Mouse (Mus musculus) megakaryocyte-erythroid progenitor cell, adult 5-6 weeks (primary cell): ENCODE results near the gene Abi1. TPM values are rescaled to one million over a fixed set of nuclear protein-coding genes. Genes with fewer than 3 reads are reported as not detected.
A peak's percentile ranks its signal among the peaks of the same experiment; 100 is the strongest.
"Not testable (repeated sequence)": the region's sequence is repeated elsewhere in the genome, so short reads cannot be mapped to it uniquely, and the experiment has no call there.

Experiments used
- ATAC-seq: replicated peaks from 2 replicates; pipeline ENCODE4 v1.8.0; 2016; ENCODE audit warnings: mild to moderate bottlenecking, inconsistent platforms; ENCODE audit not compliant: severe bottlenecking, poor library complexity, low FRiP score, low TSS enrichment
- total RNA-seq, 2 experiments: library from RNA; stranded (forward) in 1 of 2; stranded (reverse) in 1 of 2; fragments of 200-1000, 215-1000 nt in 1 of 2; fragments of >200 nt in 1 of 2; fragmentation: Nextera tagmentation in 1 of 2; gene quantifications; 2 replicates each; pipeline ENCODE4 v1.2.3; 2014 to 2017

Gene Abi1
- total RNA-seq (2014; fragmentation: Nextera tagmentation) (49.1 and 70.0 TPM in 2 replicates), total RNA-seq (2017) (77.0 and 113 TPM in 2 replicates)

GRCm38 (mm10) chr2:23040001-23040646, at the start of gene Abi1:
Abi1 (minus strand) TSS chr2:23040241.
- ATAC-seq, result peak; percentile 91

- ATAC-seq, result peak; percentile 84
Observed at GRCm38 (mm10) chr2:23084540-23084939, 44.5 kb upstream of the Abi1 start.

GRCm38 (mm10) chr2:23078588-23078987, 38.5 kb upstream of the Abi1 start:
- ATAC-seq, result no peak

- ATAC-seq, result no peak
Observed at GRCm38 (mm10) chr2:23077693-23078092, 37.7 kb upstream of the Abi1 start.

- no peak for ATAC-seq
Observed at GRCm38 (mm10) chr2:23076783-23077182, 36.7 kb upstream of the Abi1 start.

GRCm38 (mm10) chr2:23075846-23076245, 35.8 kb upstream of the Abi1 start:
- no peak for ATAC-seq

- ATAC-seq, result no peak
Observed at GRCm38 (mm10) chr2:23071406-23071805, 31.4 kb upstream of the Abi1 start.

- ATAC-seq, result no peak
Observed at GRCm38 (mm10) chr2:23070491-23070890, 30.4 kb upstream of the Abi1 start.

- peak; percentile 84 for ATAC-seq
Observed at GRCm38 (mm10) chr2:23068894-23069744, 29.1 kb upstream of the Abi1 start.

GRCm38 (mm10) chr2:23068370-23068737, 28.3 kb upstream of the Abi1 start:
- peak; percentile 39 for ATAC-seq

- ATAC-seq, result peak; percentile 93
Observed at GRCm38 (mm10) chr2:23067552-23068369, 27.7 kb upstream of the Abi1 start, which contains the start of gene Acbd5. Acbd5 (plus strand) TSS chr2:23068167.

- ATAC-seq, result no peak
Observed at GRCm38 (mm10) chr2:23052523-23052922, 12.5 kb upstream of the Abi1 start.

- ATAC-seq, result no peak
Observed at GRCm38 (mm10) chr2:23051890-23052289, 11.8 kb upstream of the Abi1 start.

GRCm38 (mm10) chr2:23048006-23048405, 8.0 kb upstream of the Abi1 start:
- no peak for ATAC-seq

GRCm38 (mm10) chr2:23045703-23046102, 5.7 kb upstream of the Abi1 start:
- no peak for ATAC-seq

- no peak for ATAC-seq
Observed at GRCm38 (mm10) chr2:23042189-23042588, 2.1 kb upstream of the Abi1 start.

- no peak for ATAC-seq
Observed at GRCm38 (mm10) chr2:23041457-23041856, 1.4 kb upstream of the Abi1 start.

- not testable (repeated sequence) for ATAC-seq
Observed at GRCm38 (mm10) chr2:23040690-23041089, 649 bp upstream of the Abi1 start.

- peak; percentile 75 for ATAC-seq
Observed at GRCm38 (mm10) chr2:23039082-23040000, 700 bp downstream of the Abi1 start.
